Mouse (Mus musculus): ENCODE measurements at regions not wholly inside any gene's neighbourhood (a gene's known extent, or its start where the extent isn't known, plus 50 kb on each side); places are given as distances from the start of the nearest gene placed in this dataset.

DNA sequence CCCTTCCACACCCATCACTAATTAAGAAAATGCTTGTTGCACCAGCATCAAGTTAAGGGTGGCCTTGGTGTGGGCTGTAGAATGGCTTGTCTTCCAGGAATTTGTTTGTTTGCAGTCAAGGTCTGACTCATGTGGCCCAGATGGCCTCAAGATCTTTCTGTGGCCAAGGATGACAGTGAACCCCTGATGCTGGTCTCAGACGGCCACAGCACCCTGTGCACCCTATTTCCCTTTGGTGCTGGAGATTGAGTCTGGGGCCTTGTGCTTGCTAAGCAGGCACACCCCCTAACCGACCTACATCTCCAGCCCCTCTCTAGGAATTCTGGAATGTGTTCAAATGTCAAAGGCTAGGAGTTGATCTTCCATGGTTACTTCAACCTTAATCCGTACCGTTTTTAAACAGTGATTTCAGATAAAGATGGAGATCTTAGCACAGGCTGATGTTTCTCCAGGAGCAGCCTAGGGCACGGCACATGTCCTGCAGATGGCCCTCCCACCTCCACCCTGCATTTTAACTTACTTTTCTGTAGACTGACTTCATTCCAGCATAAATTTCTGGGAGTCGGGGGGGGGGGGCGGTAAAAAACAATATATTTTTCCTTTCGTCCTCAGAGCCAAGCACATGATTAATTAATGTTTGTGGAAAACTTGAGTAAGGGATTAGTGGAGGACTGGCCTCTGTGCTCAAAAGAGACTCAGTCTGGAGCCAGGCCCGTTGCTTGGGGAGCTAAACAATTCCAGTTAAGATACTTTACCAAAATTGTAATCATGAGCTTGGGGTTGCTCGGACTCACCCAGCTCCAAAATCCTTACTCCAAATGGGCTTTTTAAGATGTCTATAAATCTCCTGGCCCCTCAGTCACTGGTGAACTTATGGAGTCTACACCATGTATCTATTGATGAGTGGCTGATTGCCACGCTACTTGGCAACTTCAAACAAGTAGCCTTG lies 95.0 kb upstream of the Supt20 start:
- Histone ChIP-seq H3K9ac (ENCODE audit: low read length) (no peak overlapping the region), H3K9me3 (ENCODE audit: control insufficient read depth, low read length) (no peaks in the 10 kb centered on the region), H3K4me3 (ENCODE audit: low read depth, low read length) (no peak overlapping the region), H3K36me3 (ENCODE audit: control insufficient read depth, insufficient read depth, low read length) (no peaks in the 10 kb centered on the region), H3K4me2 (no peak overlapping the region), H3K4me1 (ENCODE audit: control insufficient read depth, insufficient read depth, low read length) (no peaks in the 10 kb centered on the region; the same call in 1 of the 2 replicates), H3K27me3 (ENCODE audit: control insufficient read depth, insufficient read depth, low read length) (no peaks in the 10 kb centered on the region), H3K27ac (ENCODE audit: low read depth, low read length) (no peak overlapping the region)
- DNase-seq (ENCODE audit: low spot score, missing footprints), result peak; percentile 78
- ATAC-seq (ENCODE audit: low FRiP score), result no peak
- WGBS, result 79% methylated on average over 11 of the region's 11 CpGs

DNA sequence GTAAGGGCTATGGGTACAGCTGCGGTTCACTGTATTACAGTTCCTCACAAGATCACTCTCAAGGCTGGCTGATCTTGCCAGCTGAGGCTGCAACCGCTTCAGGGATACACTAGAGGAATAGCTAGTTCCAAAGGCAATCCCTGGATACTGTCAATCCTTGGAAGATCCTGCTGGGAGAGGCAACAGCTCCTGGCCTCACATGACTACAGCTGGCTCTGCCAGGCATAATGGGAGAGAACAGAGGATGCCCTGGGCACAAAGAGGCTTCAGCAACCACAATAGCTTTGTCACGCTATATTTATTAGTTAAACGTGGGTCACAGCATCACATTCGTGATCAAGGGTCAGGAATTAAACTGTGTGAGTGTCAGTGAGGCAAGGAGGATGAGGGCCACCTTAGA lies 94.3 kb upstream of the Supt20 start:
- 62% methylated on average over 5 of the region's 5 CpGs for WGBS
- Histone ChIP-seq H3K4me1 (ENCODE audit: control insufficient read depth, insufficient read depth, low read length) (no peaks in the 10 kb centered on the region; the same call in 1 of the 2 replicates), H3K9me3 (ENCODE audit: control insufficient read depth, low read length) (no peaks in the 10 kb centered on the region), H3K27ac (ENCODE audit: low read depth, low read length) (no peak overlapping the region), H3K9ac (ENCODE audit: low read length) (no peak overlapping the region), H3K27me3 (ENCODE audit: control insufficient read depth, insufficient read depth, low read length) (no peaks in the 10 kb centered on the region), H3K36me3 (ENCODE audit: control insufficient read depth, insufficient read depth, low read length) (no peaks in the 10 kb centered on the region), H3K4me2 (no peak overlapping the region), H3K4me3 (ENCODE audit: low read depth, low read length) (no peak overlapping the region)
- no peak for ATAC-seq (ENCODE audit: low FRiP score)
- DNase-seq (ENCODE audit: low spot score, missing footprints), result peak; percentile 75

DNA sequence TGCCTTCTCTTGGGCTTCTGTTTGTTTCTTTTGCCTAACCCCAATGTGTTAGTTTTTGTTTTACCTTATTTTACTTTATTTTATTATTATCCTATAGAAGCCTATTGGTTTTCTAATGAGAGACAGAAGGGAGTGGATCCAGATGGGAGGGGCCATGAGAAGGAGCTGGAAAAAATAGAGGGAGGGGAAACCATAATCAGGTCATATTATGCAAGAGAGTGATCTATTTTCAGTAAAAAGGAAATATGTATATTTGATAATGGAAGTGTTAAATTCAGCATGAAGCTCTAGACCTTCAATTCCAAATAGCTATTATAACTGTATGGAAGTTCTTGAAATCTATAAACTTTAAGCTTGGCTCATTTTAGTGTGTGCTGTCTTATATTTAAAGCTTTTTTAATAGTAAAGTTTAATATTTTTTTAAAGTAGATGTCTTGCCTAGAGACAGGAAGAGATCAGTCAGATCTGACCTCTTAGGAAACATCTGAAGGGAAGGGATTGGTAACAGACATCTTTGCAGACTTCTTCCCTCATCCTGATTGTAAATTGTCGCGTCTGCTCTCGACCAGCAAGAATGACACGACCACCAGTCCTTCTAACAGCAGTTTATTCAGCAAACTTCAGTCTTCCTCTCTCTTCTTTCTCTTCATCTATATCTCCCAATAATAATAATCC lies 87.8 kb upstream of the Supt20 start:
- Histone ChIP-seq H3K4me3 (ENCODE audit: low read depth, low read length) (no peak overlapping the region), H3K9me3 (ENCODE audit: control insufficient read depth, low read length) (no peaks in the 10 kb centered on the region), H3K27me3 (ENCODE audit: control insufficient read depth, insufficient read depth, low read length) (no peaks in the 10 kb centered on the region), H3K4me1 (ENCODE audit: control insufficient read depth, insufficient read depth, low read length) (no peaks in the 10 kb centered on the region), H3K36me3 (ENCODE audit: control insufficient read depth, insufficient read depth, low read length) (no peaks in the 10 kb centered on the region), H3K9ac (ENCODE audit: low read length) (no peak overlapping the region), H3K4me2 (no peak overlapping the region), H3K27ac (ENCODE audit: low read depth, low read length) (no peak overlapping the region)
- WGBS, result 83% methylated on average over 4 of the region's 4 CpGs
- ATAC-seq (ENCODE audit: low FRiP score) (no peak), DNase-seq (ENCODE audit: low spot score, missing footprints) (peak; percentile 23)

DNA sequence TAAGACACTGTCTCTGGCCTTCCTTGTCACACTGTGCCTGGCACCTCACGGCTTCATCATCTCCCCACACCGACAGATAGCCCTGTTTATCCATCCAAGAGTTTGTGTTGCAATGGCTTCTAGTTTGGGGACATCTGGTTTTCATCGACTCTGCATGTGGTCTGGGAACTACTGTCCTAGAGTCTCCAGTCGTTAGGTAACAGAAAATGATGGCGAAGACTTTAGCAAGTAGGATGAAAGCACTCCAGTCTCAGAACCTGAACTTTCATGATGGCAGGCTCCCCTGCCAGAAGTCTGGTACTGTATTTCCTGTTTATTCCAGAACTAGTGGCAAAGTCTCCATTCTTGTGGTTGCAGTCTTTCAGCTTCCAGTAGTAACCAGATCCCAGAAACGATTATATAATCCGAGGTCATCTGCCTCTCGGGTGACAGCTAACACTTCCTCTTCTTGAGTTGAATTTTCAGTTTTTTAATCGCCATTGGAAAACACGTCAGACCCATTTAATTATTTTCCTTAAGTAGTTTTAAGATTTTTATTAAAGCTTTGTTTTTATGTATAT lies 81.1 kb upstream of the Supt20 start:
- WGBS, result 80% methylated on average over 10 of the region's 10 CpGs
- Histone ChIP-seq H3K4me1 (ENCODE audit: control insufficient read depth, insufficient read depth, low read length) (no peaks in the 10 kb centered on the region), H3K27ac (ENCODE audit: low read depth, low read length) (no peak overlapping the region), H3K4me3 (ENCODE audit: low read depth, low read length) (no peak overlapping the region), H3K9ac (ENCODE audit: low read length) (no peak overlapping the region), H3K27me3 (ENCODE audit: control insufficient read depth, insufficient read depth, low read length) (no peaks in the 10 kb centered on the region), H3K4me2 (no peak overlapping the region), H3K36me3 (ENCODE audit: control insufficient read depth, insufficient read depth, low read length) (no peaks in the 10 kb centered on the region), H3K9me3 (ENCODE audit: control insufficient read depth, low read length) (no peaks in the 10 kb centered on the region)
- ATAC-seq (ENCODE audit: low FRiP score) (no peak), DNase-seq (ENCODE audit: low spot score, missing footprints) (no peak)

DNA sequence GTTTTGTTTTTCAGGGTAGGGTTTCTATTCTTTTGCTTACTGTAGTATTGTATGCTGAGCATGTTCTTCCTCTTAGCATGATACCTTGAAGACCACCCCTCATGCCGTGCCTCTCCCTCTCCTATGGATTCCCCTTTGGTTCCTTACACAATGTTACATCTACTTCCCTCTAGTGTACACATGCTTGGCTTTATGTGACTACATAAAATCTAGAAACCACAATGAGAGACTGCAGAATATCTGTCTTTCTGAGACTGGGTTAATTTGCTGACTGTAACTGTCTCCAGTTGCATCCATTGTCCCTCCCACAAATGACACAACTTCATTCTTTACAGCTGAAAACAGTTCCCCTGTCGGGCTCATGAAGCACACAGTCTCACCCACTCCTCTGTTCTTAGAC lies 78.8 kb upstream of the Supt20 start:
- no peak for ATAC-seq (ENCODE audit: low FRiP score)
- Histone ChIP-seq H3K4me1 (ENCODE audit: control insufficient read depth, insufficient read depth, low read length) (no peaks in the 10 kb centered on the region), H3K27ac (ENCODE audit: low read depth, low read length) (no peak overlapping the region), H3K9ac (ENCODE audit: low read length) (no peak overlapping the region), H3K36me3 (ENCODE audit: control insufficient read depth, insufficient read depth, low read length) (no peaks in the 10 kb centered on the region), H3K9me3 (ENCODE audit: control insufficient read depth, low read length) (no peaks in the 10 kb centered on the region), H3K4me3 (ENCODE audit: low read depth, low read length) (no peak overlapping the region), H3K4me2 (no peak overlapping the region), H3K27me3 (ENCODE audit: control insufficient read depth, insufficient read depth, low read length) (no peaks in the 10 kb centered on the region)
- WGBS, result 82% methylated on average over 2 of the region's 2 CpGs
- no peak for DNase-seq (ENCODE audit: low spot score, missing footprints)

DNA sequence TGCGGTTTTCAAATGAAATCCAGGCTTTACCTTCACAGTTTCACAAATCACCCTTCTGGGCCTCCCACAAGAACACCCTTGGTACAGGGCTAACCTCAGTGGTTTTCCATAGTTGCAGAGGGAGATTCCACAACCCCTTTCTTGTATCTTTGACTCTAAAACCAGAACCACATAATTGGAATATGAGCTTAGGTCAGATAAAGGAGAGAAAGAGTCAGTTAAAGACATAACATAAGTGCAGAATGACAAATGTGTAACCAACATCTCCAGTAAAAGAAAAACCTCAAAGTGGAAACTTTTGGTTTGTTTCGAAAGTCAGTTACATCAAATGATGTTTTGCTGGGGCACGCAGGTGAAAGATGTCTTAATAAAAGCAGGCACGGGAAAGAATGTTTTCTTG lies 75.3 kb upstream of the Supt20 start:
- Histone ChIP-seq H3K36me3 (ENCODE audit: control insufficient read depth, insufficient read depth, low read length) (no peaks in the 10 kb centered on the region), H3K9ac (ENCODE audit: low read length) (no peak overlapping the region), H3K27me3 (ENCODE audit: control insufficient read depth, insufficient read depth, low read length) (no peaks in the 10 kb centered on the region), H3K4me1 (ENCODE audit: control insufficient read depth, insufficient read depth, low read length) (no peaks in the 10 kb centered on the region), H3K9me3 (ENCODE audit: control insufficient read depth, low read length) (no peaks in the 10 kb centered on the region), H3K4me2 (no peak overlapping the region), H3K27ac (ENCODE audit: low read depth, low read length) (no peak overlapping the region), H3K4me3 (ENCODE audit: low read depth, low read length) (no peak overlapping the region)
- ATAC-seq (ENCODE audit: low FRiP score), result no peak
- DNase-seq (ENCODE audit: low spot score, missing footprints), result no peak
- 96% methylated on average over 4 of the region's 4 CpGs for WGBS

DNA sequence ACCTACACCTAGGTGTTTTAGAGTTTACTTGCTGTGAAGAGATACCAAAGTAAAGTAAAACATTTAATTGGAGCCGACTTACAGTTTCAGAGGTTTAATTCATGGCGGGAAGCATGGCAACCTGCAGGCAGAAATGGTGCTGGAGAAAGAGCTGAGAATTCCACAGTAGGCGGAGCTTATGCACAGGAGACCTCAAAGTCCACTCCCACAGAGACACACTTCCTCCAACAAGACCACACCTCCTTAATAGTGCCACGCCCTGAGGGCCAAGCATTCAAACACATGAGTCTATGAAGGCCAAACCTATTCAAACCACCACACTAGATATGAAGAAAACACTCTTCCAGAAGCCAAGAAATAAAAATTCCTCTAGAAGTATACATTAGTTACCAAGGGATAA lies 74.3 kb upstream of the Supt20 start:
- no peaks in the 10 kb centered on the region for H3K4me1 ChIP-seq (ENCODE audit: control insufficient read depth, insufficient read depth, low read length)
- DNase-seq (ENCODE audit: low spot score, missing footprints) (no peak), ATAC-seq (ENCODE audit: low FRiP score) (no peak)
- WGBS, result 87% methylated on average over 4 of the region's 4 CpGs
- H3K27ac ChIP-seq (ENCODE audit: low read depth, low read length), result no peak overlapping the region
- no peaks in the 10 kb centered on the region for H3K27me3 ChIP-seq (ENCODE audit: control insufficient read depth, insufficient read depth, low read length)
- no peaks in the 10 kb centered on the region for H3K9me3 ChIP-seq (ENCODE audit: control insufficient read depth, low read length)
- H3K4me3 ChIP-seq (ENCODE audit: low read depth, low read length), result no peak overlapping the region
- no peak overlapping the region for H3K4me2 ChIP-seq
- H3K9ac ChIP-seq (ENCODE audit: low read length), result no peak overlapping the region
- no peaks in the 10 kb centered on the region for H3K36me3 ChIP-seq (ENCODE audit: control insufficient read depth, insufficient read depth, low read length)

DNA sequence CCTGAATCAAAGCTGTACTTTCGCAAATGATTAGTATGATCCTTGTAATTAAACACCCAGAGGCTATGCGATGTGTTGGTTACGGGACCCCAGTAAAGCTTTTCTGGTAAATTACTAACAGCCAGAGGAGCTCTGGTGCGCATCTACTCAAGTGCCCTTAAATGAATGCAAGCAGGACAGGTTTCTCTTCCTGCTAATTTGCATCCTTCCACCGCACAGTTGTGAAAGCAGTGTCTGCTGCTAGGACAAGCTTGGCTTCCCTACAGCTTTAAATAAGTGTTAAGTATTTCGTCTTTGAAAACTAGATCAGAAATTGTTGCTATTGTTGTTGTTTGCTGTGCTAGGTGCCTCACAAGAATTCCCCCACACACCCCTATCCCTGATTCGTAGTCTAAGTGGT lies 62.4 kb upstream of the Supt20 start:
- no peaks in the 10 kb centered on the region for H3K27me3 ChIP-seq (ENCODE audit: control insufficient read depth, insufficient read depth, low read length)
- H3K36me3 ChIP-seq (ENCODE audit: control insufficient read depth, insufficient read depth, low read length), result no peaks in the 10 kb centered on the region
- ATAC-seq (ENCODE audit: low FRiP score) (no peak), DNase-seq (ENCODE audit: low spot score, missing footprints) (no peak)
- H3K9ac ChIP-seq (ENCODE audit: low read length), result no peak overlapping the region
- no peak overlapping the region for H3K27ac ChIP-seq (ENCODE audit: low read depth, low read length)
- no peak overlapping the region for H3K4me3 ChIP-seq (ENCODE audit: low read depth, low read length)
- 88% methylated on average over 7 of the region's 7 CpGs for WGBS
- no peak overlapping the region for H3K4me2 ChIP-seq
- no peaks in the 10 kb centered on the region for H3K4me1 ChIP-seq (ENCODE audit: control insufficient read depth, insufficient read depth, low read length)
- no peaks in the 10 kb centered on the region; the same call in 1 of the 2 replicates for H3K9me3 ChIP-seq (ENCODE audit: control insufficient read depth, low read length)

DNA sequence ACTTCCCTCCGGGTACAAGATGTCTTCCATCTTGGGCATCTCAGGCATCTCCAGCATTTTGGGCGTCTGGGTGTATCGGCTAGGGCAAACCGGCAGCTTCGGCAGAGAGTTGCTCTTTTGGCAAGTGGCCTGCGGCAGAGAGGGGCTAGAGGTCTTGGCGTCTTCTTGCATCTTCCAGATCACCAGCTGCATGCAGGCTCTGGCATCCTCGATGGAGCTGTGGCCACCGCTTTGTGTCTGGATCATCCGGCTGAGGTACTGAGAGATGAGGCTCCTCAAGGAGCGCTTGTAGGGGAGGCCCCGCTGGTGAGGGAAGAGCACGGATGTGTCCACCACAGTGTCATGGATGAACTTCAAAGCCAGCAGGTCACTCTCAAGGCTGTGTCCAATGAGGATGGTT lies 59.9 kb upstream of the Supt20 start:
- 98% methylated on average over 13 of the region's 13 CpGs for WGBS
- Histone ChIP-seq H3K36me3 (ENCODE audit: control insufficient read depth, insufficient read depth, low read length) (no peaks in the 10 kb centered on the region), H3K4me1 (ENCODE audit: control insufficient read depth, insufficient read depth, low read length) (no peaks in the 10 kb centered on the region), H3K27me3 (ENCODE audit: control insufficient read depth, insufficient read depth, low read length) (no peaks in the 10 kb centered on the region), H3K4me2 (no peak overlapping the region), H3K9me3 (ENCODE audit: control insufficient read depth, low read length) (no peaks in the 10 kb centered on the region; the same call in 1 of the 2 replicates), H3K9ac (ENCODE audit: low read length) (no peak overlapping the region), H3K4me3 (ENCODE audit: low read depth, low read length) (no peak overlapping the region), H3K27ac (ENCODE audit: low read depth, low read length) (no peak overlapping the region)
- no peak for DNase-seq (ENCODE audit: low spot score, missing footprints)
- ATAC-seq (ENCODE audit: low FRiP score), result no peak
